In the genomic region with DNA sequence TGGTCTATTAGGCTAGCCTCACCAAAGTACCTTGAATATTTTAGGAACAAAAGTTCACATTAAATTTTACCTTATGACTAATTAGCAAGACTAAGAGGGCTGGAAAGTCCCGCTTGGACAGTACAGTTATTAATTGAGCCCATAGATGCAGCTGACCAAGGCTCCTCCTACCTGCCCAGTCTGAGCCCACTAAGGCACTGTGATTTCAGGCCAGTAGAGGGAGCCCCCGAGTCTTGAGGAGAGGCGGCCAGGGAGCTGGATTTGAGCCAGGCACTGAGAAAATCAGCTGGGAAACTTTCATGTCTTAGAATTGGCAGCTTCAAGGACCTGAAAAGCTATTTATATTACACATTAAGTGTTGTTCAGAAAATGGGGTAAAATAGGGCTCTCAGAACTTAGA, we compare ENCODE assay signal across 8 mouse cellular contexts. TPM values are rescaled to one million over a fixed set of nuclear protein-coding genes. Genes with fewer than 3 reads are reported as not detected.
DNase-seq lines count a peak whose midpoint lies in the region; ATAC-seq and TF ChIP-seq lines count a peak whose summit lies in the region.

No protein-coding gene starts in this region.

- no peak for ATAC-seq in intestine, embryonic 14.5 days (replicated peaks; ENCODE audit: low FRiP score, low TSS enrichment, low read depth)
- ATAC-seq in intestine, embryonic 16.5 days = no peak; the same call in 1 of the 2 replicates
- ATAC-seq in limb, embryonic 13.5 days (ENCODE audit: low FRiP score, low read depth) = peak; percentile 66; the same call in 1 of the 2 replicates
- peak; percentile 82 for ATAC-seq in neural tube, embryonic 13.5 days (ENCODE audit: low read depth)
- ATAC-seq in stomach, postnatal 0 days (ENCODE audit: low FRiP score, low TSS enrichment) = peak; percentile 69; the same call in 1 of the 2 replicates

- H3K4me2 ChIP-seq in intestine, embryonic 14.5 days (ENCODE audit: low read length) = no peak overlapping the region
- no peak overlapping the region for H3K4me2 ChIP-seq in intestine, embryonic 16.5 days (ENCODE audit: low read depth, low read length)
- H3K4me2 ChIP-seq in limb, embryonic 13.5 days (replicated peaks) = no peak overlapping the region
- H3K4me2 ChIP-seq in neural tube, embryonic 13.5 days = no peak overlapping the region
- H3K4me2 ChIP-seq in stomach, postnatal 0 days (replicated peaks; ENCODE audit: low read depth) = no peak overlapping the region

- H3K36me3 ChIP-seq in intestine, embryonic 14.5 days (ENCODE audit: control insufficient read depth, insufficient read depth, low read length) = no peaks in the 10 kb centered on the region
- no peaks in the 10 kb centered on the region for H3K36me3 ChIP-seq in intestine, embryonic 16.5 days (ENCODE audit: control insufficient read depth, insufficient read depth, low read length)
- no peaks in the 10 kb centered on the region for H3K36me3 ChIP-seq in limb, embryonic 13.5 days
- H3K36me3 ChIP-seq in neural tube, embryonic 13.5 days = no peaks in the 10 kb centered on the region
- H3K36me3 ChIP-seq in stomach, postnatal 0 days (ENCODE audit: control insufficient read depth, insufficient read depth, low read length) = no peaks in the 10 kb centered on the region

- H3K4me1 ChIP-seq in intestine, embryonic 14.5 days (replicated peaks; ENCODE audit: control insufficient read depth, insufficient read depth, low read length) = 0 out of 2 replicates have a peak, but pooled peaks cover 2% of the 10 kb centered on the region
- peaks cover 5% of the 10 kb centered on the region; the same call in 1 of the 2 replicates for H3K4me1 ChIP-seq in intestine, embryonic 16.5 days (ENCODE audit: control insufficient read depth, insufficient read depth, low read length)
- peaks cover 28% of the 10 kb centered on the region for H3K4me1 ChIP-seq in limb, embryonic 13.5 days
- H3K4me1 ChIP-seq in neural tube, embryonic 13.5 days (replicated peaks) = peaks cover 30% of the 10 kb centered on the region
- H3K4me1 ChIP-seq in stomach, postnatal 0 days (replicated peaks; ENCODE audit: control insufficient read depth, insufficient read depth) = no peaks in the 10 kb centered on the region

- H3K9me3 ChIP-seq in intestine, embryonic 14.5 days (ENCODE audit: control insufficient read depth, low read length) = no peaks in the 10 kb centered on the region
- H3K9me3 ChIP-seq in intestine, embryonic 16.5 days (ENCODE audit: control insufficient read depth, low read length) = no peaks in the 10 kb centered on the region
- H3K9me3 ChIP-seq in limb, embryonic 13.5 days = no peaks in the 10 kb centered on the region
- H3K9me3 ChIP-seq in neural tube, embryonic 13.5 days = no peaks in the 10 kb centered on the region
- no peaks in the 10 kb centered on the region for H3K9me3 ChIP-seq in stomach, postnatal 0 days (ENCODE audit: control insufficient read depth, low read length)

- WGBS in intestine, embryonic 14.5 days = 3% methylated on average over 3 of the region's 3 CpGs
- WGBS in intestine, embryonic 16.5 days = 3% methylated on average over 3 of the region's 3 CpGs
- 11% methylated on average over 3 of the region's 3 CpGs for WGBS in limb, embryonic 13.5 days
- 13% methylated on average over 3 of the region's 3 CpGs for WGBS in neural tube, embryonic 13.5 days
- 6% methylated on average over 3 of the region's 3 CpGs for WGBS in stomach, postnatal 0 days

- peak; percentile 92 for TF ChIP-seq CTCF in stomach, postnatal 0 days (IDR thresholded peaks at IDR 0.05; ENCODE audit: low read depth)

- DNase-seq in intestine, embryonic 14.5 days (ENCODE audit: low spot score) = peak; percentile 90
- DNase-seq in cerebellum, postnatal 14 days = peak; percentile 89 to 96
- DNase-seq in frontal cortex, postnatal 36 days (ENCODE audit: low spot score in 2 of 2) = peak; percentile 78 to 79
- peak; percentile 80 to 92 for DNase-seq in kidney, adult 8-10 months
- DNase-seq in stomach, postnatal 0 days (ENCODE audit: low spot score) = peak; percentile 88

- no peak overlapping the region for H3K4me3 ChIP-seq in intestine, embryonic 14.5 days (ENCODE audit: low read depth, low read length)
- H3K4me3 ChIP-seq in intestine, embryonic 16.5 days (ENCODE audit: low read length) = no peak overlapping the region
- no peak overlapping the region for H3K4me3 ChIP-seq in limb, embryonic 13.5 days
- H3K4me3 ChIP-seq in neural tube, embryonic 13.5 days = no peak overlapping the region
- no peak overlapping the region for H3K4me3 ChIP-seq in stomach, postnatal 0 days (ENCODE audit: low read depth, low read length)

- H3K27me3 ChIP-seq in intestine, embryonic 14.5 days (replicated peaks; ENCODE audit: control insufficient read depth, insufficient read depth, low read length) = 0 out of 2 replicates have a peak, but pooled peaks cover 3% of the 10 kb centered on the region
- peaks cover 5% of the 10 kb centered on the region; the same call in 1 of the 2 replicates for H3K27me3 ChIP-seq in intestine, embryonic 16.5 days (replicated peaks; ENCODE audit: control insufficient read depth, insufficient read depth, low read length)
- no peaks in the 10 kb centered on the region; the same call in 1 of the 2 replicates for H3K27me3 ChIP-seq in limb, embryonic 13.5 days
- 0 out of 2 replicates have a peak, but pooled peaks cover 4% of the 10 kb centered on the region for H3K27me3 ChIP-seq in neural tube, embryonic 13.5 days
- H3K27me3 ChIP-seq in stomach, postnatal 0 days (ENCODE audit: control insufficient read depth, insufficient read depth, low read length) = no peaks in the 10 kb centered on the region

- no peak overlapping the region for H3K27ac ChIP-seq in intestine, embryonic 14.5 days (ENCODE audit: low read depth)
- no peak overlapping the region for H3K27ac ChIP-seq in intestine, embryonic 16.5 days (ENCODE audit: low read length)
- no peak overlapping the region for H3K27ac ChIP-seq in limb, embryonic 13.5 days
- H3K27ac ChIP-seq in neural tube, embryonic 13.5 days (replicated peaks) = peak overlapping the region; percentile 73
- no peak overlapping the region for H3K27ac ChIP-seq in stomach, postnatal 0 days (replicated peaks)

- H3K9ac ChIP-seq in intestine, embryonic 14.5 days (ENCODE audit: low read length) = no peak overlapping the region
- H3K9ac ChIP-seq in intestine, embryonic 16.5 days (ENCODE audit: low read depth, low read length) = no peak overlapping the region
- H3K9ac ChIP-seq in limb, embryonic 13.5 days = no peak overlapping the region
- no peak overlapping the region for H3K9ac ChIP-seq in neural tube, embryonic 13.5 days
- no peak overlapping the region for H3K9ac ChIP-seq in stomach, postnatal 0 days (ENCODE audit: low read length)

- no peak for TF ChIP-seq EP300 in stomach, postnatal 0 days (optimal IDR thresholded peaks at IDR 0.05)

RNA-seq across cellular contexts. Expression of gene Mki67, which starts 52.4 kb away (rescaled TPM):
- polyA plus RNA-seq in intestine, embryonic 14.5 days (2014; fragmentation: Nextera tagmentation; extraction: Ambion mirVana) = 55.7 and 56.3 TPM in 2 replicates
- 20.2 and 23.2 TPM in 2 replicates for polyA plus RNA-seq in intestine, embryonic 16.5 days (2015; fragmentation: Nextera tagmentation; extraction: Ambion mirVana)
- 38.5 and 39.4 TPM in 2 replicates for polyA plus RNA-seq in limb, embryonic 13.5 days (2015; fragmentation: Nextera tagmentation; extraction: Ambion mirVana)
- polyA plus RNA-seq in neural tube, embryonic 13.5 days (2015; fragmentation: Nextera tagmentation; extraction: Ambion mirVana) = 5.9 and 8.8 TPM in 2 replicates
- polyA plus RNA-seq in stomach, postnatal 0 days (2015; fragmentation: Nextera tagmentation; extraction: Ambion mirVana) = 5.5 and 7.8 TPM in 2 replicates

Comparison
In these comparisons a context has a peak if more than half of its experiments do, and no peak if none do; other contexts are left out.
1. ATAC-seq: peak in limb, embryonic 13.5 days (single experiment), neural tube, embryonic 13.5 days (single experiment) and stomach, postnatal 0 days (single experiment); none in intestine, embryonic 14.5 days (single experiment) and intestine, embryonic 16.5 days (single experiment).
2. Peak in every context shown above with its lines, with median percentiles within 50 percentile points of each other: DNase-seq.